Mouse (Mus musculus): ENCODE data around the gene Tenm3.

DNA sequence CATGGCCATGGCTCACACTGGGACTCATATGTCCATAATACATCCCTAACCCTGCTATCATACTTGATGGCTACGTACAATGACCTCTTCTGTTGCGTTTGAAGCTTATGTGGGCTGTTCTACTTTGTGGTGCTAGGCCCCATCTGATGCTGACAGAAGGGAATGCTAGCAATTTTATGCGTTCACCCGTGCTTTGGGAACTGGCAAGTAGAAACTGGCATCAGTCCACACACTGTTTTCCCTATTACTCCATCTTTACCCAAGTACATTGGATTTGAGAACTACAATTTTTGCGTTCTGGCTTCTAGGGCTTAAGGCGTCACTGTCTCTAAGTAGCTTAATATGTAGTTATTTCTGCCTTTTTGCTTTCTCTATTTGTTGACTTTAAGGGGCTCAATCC is 490.3 kb downstream of the Tenm3 start:
- TF ChIP-seq CTCF (IDR thresholded peaks at IDR 0.05; ENCODE audit: low read depth) (no peak), EP300 (IDR thresholded peaks at IDR 0.05; ENCODE audit: low read depth) (no peak)
